Mouse (Mus musculus) heart, embryonic 15.5 days (tissue): ENCODE measurements at regions not wholly inside any gene's neighbourhood (a gene's known extent, or its start where the extent isn't known, plus 50 kb on each side); places are given as distances from the start of the nearest gene placed in this dataset.

Experiments used
- ATAC-seq: fragments of 200-750 bp; cut with Nextera tagmentation; replicated peaks from 2 replicates; pipeline ENCODE4 v1.8.0; 2017; ENCODE audit warnings: low read depth, moderate TSS enrichment; ENCODE audit not compliant: insufficient number of reproducible peaks, insufficient read depth, low FRiP score
- H3K27ac ChIP-seq: fragments of 300-500 bp; sonication (generic); 2 replicates; pipeline ENCODE4 v1.5.1; 2015; ENCODE audit warnings: mild to moderate bottlenecking, inconsistent platforms
- H3K27me3 ChIP-seq: fragments of 300-500 bp; sonication (generic); 2 replicates; pipeline ENCODE4 v1.6.1; 2015; ENCODE audit warnings: inconsistent platforms
- H3K36me3 ChIP-seq: fragments of 300-500 bp; sonication (generic); 2 replicates; pipeline ENCODE4 v1.6.1; 2015; ENCODE audit warnings: mild to moderate bottlenecking, inconsistent platforms
- H3K4me1 ChIP-seq: fragments of 300-500 bp; sonication (generic); replicated peaks from 2 replicates; pipeline ENCODE4 v1.6.1; 2015; ENCODE audit warnings: inconsistent platforms
- H3K4me2 ChIP-seq: fragments of 300-500 bp; sonication (generic); 2 replicates; pipeline ENCODE4 v1.6.1; 2015; ENCODE audit warnings: inconsistent platforms, mild to moderate bottlenecking, moderate library complexity
- H3K4me3 ChIP-seq: fragments of 300-500 bp; sonication (generic); 2 replicates; pipeline ENCODE4 v1.5.1; 2015; ENCODE audit warnings: mild to moderate bottlenecking, inconsistent platforms
- H3K9ac ChIP-seq: fragments of 300-500 bp; sonication (generic); 2 replicates; pipeline ENCODE4 v1.6.1; 2015; ENCODE audit warnings: mild to moderate bottlenecking, inconsistent platforms
- H3K9me3 ChIP-seq: fragments of 300-500 bp; sonication (generic); replicated peaks from 2 replicates; pipeline ENCODE4 v1.6.1; 2016; ENCODE audit warnings: inconsistent platforms
- WGBS: fragments of 180-500 bp; shearing (Covaris S2); methylation state at CpG from one replicate; pipeline ENCODE4 v1.1.7; 2015; ENCODE audit warnings: mixed read lengths; 5-methylcytosine and 5-hydroxymethylcytosine counted together

GRCm38 (mm10) chr12:77099521-77099920 is 137.5 kb upstream of the Max start:
- no peak overlapping the region for H3K4me3 ChIP-seq
- no peaks in the 10 kb centered on the region for H3K4me1 ChIP-seq
- H3K27me3 ChIP-seq = no peaks in the 10 kb centered on the region
- no peaks in the 10 kb centered on the region for H3K36me3 ChIP-seq
- WGBS = 79% methylated on average over 5 of the region's 5 CpGs
- no peaks in the 10 kb centered on the region for H3K9me3 ChIP-seq
- H3K9ac ChIP-seq = no peak overlapping the region
- ATAC-seq = no peak
- H3K4me2 ChIP-seq = no peak overlapping the region
- H3K27ac ChIP-seq = no peak overlapping the region

GRCm38 (mm10) chr12:77098821-77099220 is 136.8 kb upstream of the Max start:
- no peaks in the 10 kb centered on the region for H3K27me3 ChIP-seq
- no peaks in the 10 kb centered on the region for H3K9me3 ChIP-seq
- WGBS = 87% methylated on average over 4 of the region's 4 CpGs
- no peak overlapping the region for H3K9ac ChIP-seq
- H3K4me1 ChIP-seq = no peaks in the 10 kb centered on the region
- H3K36me3 ChIP-seq = no peaks in the 10 kb centered on the region
- no peak overlapping the region for H3K27ac ChIP-seq
- ATAC-seq = no peak
- no peak overlapping the region for H3K4me2 ChIP-seq
- H3K4me3 ChIP-seq = no peak overlapping the region

GRCm38 (mm10) chr12:77097831-77098230 is 135.8 kb upstream of the Max start:
- peaks cover 9% of the 10 kb centered on the region for H3K4me1 ChIP-seq
- no peaks in the 10 kb centered on the region for H3K36me3 ChIP-seq
- H3K9ac ChIP-seq = no peak overlapping the region
- WGBS = 85% methylated on average over 2 of the region's 2 CpGs
- no peak overlapping the region for H3K4me2 ChIP-seq
- ATAC-seq = no peak
- no peaks in the 10 kb centered on the region for H3K9me3 ChIP-seq
- no peak overlapping the region for H3K4me3 ChIP-seq
- no peak overlapping the region for H3K27ac ChIP-seq
- H3K27me3 ChIP-seq = no peaks in the 10 kb centered on the region

GRCm38 (mm10) chr12:77096461-77096860 is 134.5 kb upstream of the Max start:
- Histone ChIP-seq H3K36me3 (no peaks in the 10 kb centered on the region), H3K4me1 (peaks cover 11% of the 10 kb centered on the region), H3K27ac (no peak overlapping the region), H3K9ac (no peak overlapping the region), H3K9me3 (no peaks in the 10 kb centered on the region), H3K27me3 (no peaks in the 10 kb centered on the region), H3K4me3 (no peak overlapping the region), H3K4me2 (no peak overlapping the region)
- WGBS = 94% methylated on average over 4 of the region's 4 CpGs
- no peak for ATAC-seq

GRCm38 (mm10) chr12:77094999-77095915 is 133.3 kb upstream of the Max start:
- Histone ChIP-seq H3K9ac (no peak overlapping the region), H3K27me3 (no peaks in the 10 kb centered on the region), H3K27ac (no peak overlapping the region), H3K4me1 (peaks cover 11% of the 10 kb centered on the region), H3K9me3 (no peaks in the 10 kb centered on the region), H3K4me3 (no peak overlapping the region), H3K36me3 (no peaks in the 10 kb centered on the region), H3K4me2 (no peak overlapping the region)
- 67% methylated on average over 3 of the region's 3 CpGs for WGBS
- ATAC-seq = no peak

GRCm38 (mm10) chr12:77094168-77094567 is 132.2 kb upstream of the Max start:
- no peak overlapping the region for H3K4me2 ChIP-seq
- no peak for ATAC-seq

GRCm38 (mm10) chr12:77092741-77093140 is 130.7 kb upstream of the Max start:
- no peaks in the 10 kb centered on the region for H3K9me3 ChIP-seq
- no peak overlapping the region for H3K4me3 ChIP-seq
- H3K9ac ChIP-seq = no peak overlapping the region
- 32% methylated on average over 3 of the region's 3 CpGs for WGBS
- H3K4me1 ChIP-seq = peaks cover 11% of the 10 kb centered on the region
- H3K4me2 ChIP-seq = no peak overlapping the region
- H3K36me3 ChIP-seq = no peaks in the 10 kb centered on the region
- no peak for ATAC-seq
- no peaks in the 10 kb centered on the region for H3K27me3 ChIP-seq
- H3K27ac ChIP-seq = no peak overlapping the region

More at GRCm38 (mm10) chr12:77094168-77094567, 132.2 kb upstream of the Max start:
- no peaks in the 10 kb centered on the region for H3K27me3 ChIP-seq
- no peak overlapping the region for H3K4me3 ChIP-seq
- H3K9ac ChIP-seq = no peak overlapping the region
- 57% methylated on average over 7 of the region's 7 CpGs for WGBS
- no peaks in the 10 kb centered on the region for H3K36me3 ChIP-seq
- no peaks in the 10 kb centered on the region for H3K9me3 ChIP-seq
- H3K27ac ChIP-seq = no peak overlapping the region
- peaks cover 11% of the 10 kb centered on the region for H3K4me1 ChIP-seq

- H3K36me3 ChIP-seq = no peaks in the 10 kb centered on the region
- no peak for ATAC-seq
- WGBS = 65% methylated on average over 2 of the region's 2 CpGs
- H3K27ac ChIP-seq = no peak overlapping the region
- H3K4me2 ChIP-seq = no peak overlapping the region
- H3K27me3 ChIP-seq = no peaks in the 10 kb centered on the region
- no peaks in the 10 kb centered on the region for H3K9me3 ChIP-seq
- peaks cover 11% of the 10 kb centered on the region for H3K4me1 ChIP-seq
- no peak overlapping the region for H3K9ac ChIP-seq
- no peak overlapping the region for H3K4me3 ChIP-seq
These were observed 130.1 kb upstream of the Max start for GRCm38 (mm10) chr12:77092143-77092542.

GRCm38 (mm10) chr12:77091700-77092099 is 129.7 kb upstream of the Max start:
- Histone ChIP-seq H3K9ac (no peak overlapping the region), H3K27me3 (no peaks in the 10 kb centered on the region), H3K9me3 (no peaks in the 10 kb centered on the region), H3K36me3 (no peaks in the 10 kb centered on the region), H3K4me3 (no peak overlapping the region), H3K27ac (no peak overlapping the region), H3K4me2 (no peak overlapping the region), H3K4me1 (peaks cover 11% of the 10 kb centered on the region)
- ATAC-seq = no peak
- 82% methylated on average over 2 of the region's 2 CpGs for WGBS

GRCm38 (mm10) chr12:77090525-77090924 is 128.5 kb upstream of the Max start:
- WGBS = 70% methylated on average over 3 of the region's 3 CpGs

GRCm38 (mm10) chr12:77089624-77090278 is 127.8 kb upstream of the Max start:
- no peak for ATAC-seq
- Histone ChIP-seq H3K36me3 (no peaks in the 10 kb centered on the region), H3K4me3 (no peak overlapping the region), H3K27me3 (no peaks in the 10 kb centered on the region), H3K4me2 (no peak overlapping the region), H3K9ac (no peak overlapping the region), H3K27ac (no peak overlapping the region), H3K4me1 (peaks cover 11% of the 10 kb centered on the region), H3K9me3 (no peaks in the 10 kb centered on the region)
- 60% methylated on average over 6 of the region's 6 CpGs for WGBS

More at GRCm38 (mm10) chr12:77090525-77090924, 128.5 kb upstream of the Max start:
- Histone ChIP-seq H3K4me1 (peaks cover 11% of the 10 kb centered on the region), H3K9ac (no peak overlapping the region), H3K4me3 (no peak overlapping the region), H3K27me3 (no peaks in the 10 kb centered on the region), H3K9me3 (no peaks in the 10 kb centered on the region), H3K27ac (no peak overlapping the region), H3K4me2 (no peak overlapping the region), H3K36me3 (no peaks in the 10 kb centered on the region)
- ATAC-seq = no peak
